Mouse (Mus musculus): ENCODE measurements around the gene Ppm1n.

The Ppm1n gene

GRCm38 (mm10) chr7:19243858-19244257, 36.0 kb downstream of the Ppm1n start:
- DNase-seq = no peak

GRCm38 (mm10) chr7:19242005-19242404, 37.9 kb downstream of the Ppm1n start:
- DNase-seq = no peak

- DNase-seq = no peak
Measured at GRCm38 (mm10) chr7:19240905-19241463, 38.9 kb downstream of the Ppm1n start.

GRCm38 (mm10) chr7:19239986-19240385, 39.9 kb downstream of the Ppm1n start:
- no peak for DNase-seq

- DNase-seq = peak; percentile 85
Measured at GRCm38 (mm10) chr7:19239423-19239822, 40.4 kb downstream of the Ppm1n start.

GRCm38 (mm10) chr7:19238344-19238743, 41.5 kb downstream of the Ppm1n start:
- no peak for DNase-seq

- no peak for DNase-seq
Measured at GRCm38 (mm10) chr7:19236411-19236810, 43.5 kb downstream of the Ppm1n start.

- no peak for DNase-seq
Measured at GRCm38 (mm10) chr7:19235092-19235671, 44.7 kb downstream of the Ppm1n start.

GRCm38 (mm10) chr7:19234652-19235051, 45.2 kb downstream of the Ppm1n start:
- no peak for DNase-seq

GRCm38 (mm10) chr7:19231849-19232248, 48.0 kb downstream of the Ppm1n start:
- no peak for DNase-seq

GRCm38 (mm10) chr7:19230899-19231298, 49.0 kb downstream of the Ppm1n start:
- no peak for DNase-seq

GRCm38 (mm10) chr7:19230041-19230580, 49.8 kb downstream of the Ppm1n start:
- DNase-seq = no peak

- no peak for DNase-seq
Measured at GRCm38 (mm10) chr7:19229404-19229803, 50.5 kb downstream of the Ppm1n start.

GRCm38 (mm10) chr7:19228793-19229148, 51.1 kb downstream of the Ppm1n start:
- no peak for DNase-seq

- peak; percentile 99 for DNase-seq
Measured at GRCm38 (mm10) chr7:19227883-19228792, 51.7 kb downstream of the Ppm1n start, which contains the start of gene Opa3. Gene Opa3, plus strand, starts transcription at chr7:19228334.

GRCm38 (mm10) chr7:19226817-19227797, 52.8 kb downstream of the Ppm1n start:
- DNase-seq = peak; percentile 59
